ENCODE assay signal across 24 mouse cellular contexts in the genomic region with DNA sequence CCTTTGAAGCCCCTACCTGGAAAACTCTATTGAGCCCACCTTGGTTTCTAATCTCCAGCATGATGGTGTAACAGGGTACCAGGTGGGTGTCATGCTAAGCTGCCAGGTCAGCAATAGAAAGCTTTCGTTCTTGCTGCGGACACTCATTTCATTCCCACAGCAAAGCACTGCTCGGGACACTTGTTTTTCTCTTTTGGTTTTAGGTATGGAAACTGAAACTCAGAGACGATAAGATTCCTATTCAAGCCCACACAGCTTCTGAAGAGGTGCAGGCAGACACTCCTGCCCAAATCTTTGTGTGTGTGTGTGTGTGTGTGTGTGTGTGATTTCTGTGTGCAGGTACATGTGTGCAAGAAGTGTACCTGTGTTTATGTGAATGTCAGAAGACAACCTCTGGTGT.
"Had no signal": no experiment of that assay in that cellular context is flagged by ENCODE, and none has a peak within 500 bp of the region (broad histone marks: within the 10 kb centered on the region; RNA-seq: fewer than 3 reads in every experiment).

No protein-coding gene starts in this region.

- H3K27ac ChIP-seq: heart, embryonic 10.5 days; hindbrain, embryonic 10.5 days; hindbrain, embryonic 12.5 days; hindbrain, embryonic 14.5 days; intestine, embryonic 15.5 days; limb, embryonic 13.5 days; limb, embryonic 15.5 days; liver, embryonic 12.5 days; liver, embryonic 14.5 days had no signal

- H3K4me3 ChIP-seq: heart, embryonic 10.5 days; heart, embryonic 12.5 days; hindbrain, embryonic 10.5 days; hindbrain, embryonic 12.5 days; intestine, embryonic 15.5 days; limb, embryonic 13.5 days; limb, embryonic 15.5 days; liver, embryonic 12.5 days had no signal

- ATAC-seq: hindbrain, embryonic 16.5 days; intestine, embryonic 15.5 days; intestine, postnatal 0 days; liver, embryonic 12.5 days had no signal

- DNase-seq: gastrocnemius, postnatal 25 days; heart, adult 18-20 months; heart, postnatal 10 days; heart, postnatal 4 days; kidney, adult 18-20 months; kidney, adult 8-10 months; kidney, postnatal 10 days; kidney, postnatal 25 days; kidney, postnatal 4 days; layer of hippocampus, adult 9-11 months; layer of hippocampus, postnatal 36 days; left cerebral cortex, postnatal 4 days had no signal
